Mouse (Mus musculus) embryo, embryonic 10.5 days (tissue): ENCODE data around the gene Add2.

ENCODE experiments used
- DNase-seq: peaks from one replicate; pipeline ENCODE4 v3.0.0-alpha.2; 2015; ENCODE audit warnings: low spot score

The Add2 gene

DNA sequence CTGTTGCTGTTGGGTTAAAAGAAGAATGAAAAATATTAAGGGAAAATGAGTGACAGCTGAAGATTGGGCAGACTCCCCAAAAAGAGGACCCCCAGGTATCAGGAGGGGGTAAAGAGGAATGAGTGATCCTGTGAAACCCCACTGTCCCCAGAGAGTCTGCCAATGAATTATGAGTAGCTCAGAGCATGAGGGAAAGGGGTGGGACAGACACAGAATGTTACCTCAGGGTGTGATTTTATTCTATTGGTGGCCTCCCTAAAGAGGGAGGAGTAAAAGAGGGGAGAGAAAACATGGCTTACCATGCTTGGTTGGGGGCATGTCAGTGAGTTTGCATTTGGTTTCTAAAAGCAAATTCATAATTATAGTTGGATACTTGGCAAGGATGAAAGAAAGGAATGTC, 50.8 kb downstream of the Add2 start:
- no peak for DNase-seq

DNA sequence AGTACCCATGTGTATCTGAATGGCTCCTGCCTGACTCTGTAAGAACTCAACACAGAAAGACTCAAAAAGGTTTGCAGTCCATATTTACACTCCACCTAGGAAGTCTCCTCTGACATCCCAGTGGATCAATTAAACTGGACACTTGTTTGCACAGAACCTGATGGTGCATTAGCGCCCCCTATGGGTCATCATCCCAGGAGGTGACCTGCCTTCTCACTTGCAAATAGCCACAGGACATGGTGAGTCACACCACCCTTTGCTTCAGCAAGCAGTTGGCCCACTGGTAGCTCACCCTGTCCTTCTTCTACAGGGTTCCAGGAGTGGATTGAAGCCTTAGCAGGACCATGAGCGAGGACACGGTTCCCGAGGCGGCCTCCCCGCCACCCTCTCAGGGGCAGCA, 57.0 kb downstream of the Add2 start:
- peak; percentile 78 for DNase-seq

DNA sequence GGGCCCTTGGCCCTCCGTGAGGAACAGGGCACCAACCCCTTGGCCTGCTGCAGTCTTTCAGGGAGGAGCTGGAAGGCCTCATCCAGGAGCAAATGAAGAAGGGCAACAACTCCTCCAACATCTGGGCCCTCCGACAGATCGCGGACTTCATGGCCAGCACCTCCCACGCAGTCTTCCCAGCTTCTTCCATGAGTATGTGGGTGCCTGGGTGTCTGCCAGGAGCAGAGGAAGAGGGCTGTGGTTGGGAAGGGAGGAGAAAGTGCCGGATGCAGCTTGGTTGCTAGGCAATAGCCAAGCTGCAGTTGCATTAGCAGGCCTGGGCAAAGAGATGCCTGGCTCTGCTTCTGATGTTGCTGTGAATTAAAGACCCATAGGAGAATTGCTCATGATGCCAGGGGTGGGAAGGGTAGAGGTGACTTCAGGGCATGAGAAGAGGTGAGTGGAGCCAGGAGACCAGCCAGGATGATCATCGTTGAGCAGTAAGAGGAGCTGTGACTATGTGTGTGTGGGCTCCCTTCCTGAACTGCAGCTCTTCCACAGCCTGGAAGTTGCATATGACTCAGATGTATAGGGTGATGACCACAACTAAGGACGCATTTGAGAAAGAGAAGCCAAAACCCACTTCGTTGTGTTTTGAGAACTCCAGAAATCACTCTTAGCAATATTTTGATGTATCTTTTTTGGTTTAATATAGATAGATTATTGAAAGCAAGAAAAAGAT, 58.5 kb downstream of the Add2 start:
- DNase-seq = no peak

DNA sequence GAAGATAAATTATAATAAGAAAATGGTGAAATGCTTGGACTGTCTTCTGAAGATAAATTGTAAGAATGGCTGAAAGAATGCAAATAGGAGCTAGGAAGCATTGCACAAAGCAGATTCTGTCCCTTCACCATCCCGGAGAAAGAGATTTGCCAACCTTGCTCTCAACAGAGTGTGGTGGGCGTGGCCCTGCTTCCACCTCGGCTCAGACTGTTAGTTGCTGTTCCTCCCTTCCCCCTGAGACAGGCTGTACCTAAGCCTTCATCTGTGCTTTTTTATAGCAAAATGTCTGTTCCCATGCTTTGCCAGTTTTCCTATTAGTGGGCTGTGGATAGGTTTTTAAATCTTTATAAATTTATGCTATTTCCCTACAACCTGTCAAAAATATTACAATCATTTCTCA, 59.3 kb downstream of the Add2 start:
- no peak for DNase-seq

DNA sequence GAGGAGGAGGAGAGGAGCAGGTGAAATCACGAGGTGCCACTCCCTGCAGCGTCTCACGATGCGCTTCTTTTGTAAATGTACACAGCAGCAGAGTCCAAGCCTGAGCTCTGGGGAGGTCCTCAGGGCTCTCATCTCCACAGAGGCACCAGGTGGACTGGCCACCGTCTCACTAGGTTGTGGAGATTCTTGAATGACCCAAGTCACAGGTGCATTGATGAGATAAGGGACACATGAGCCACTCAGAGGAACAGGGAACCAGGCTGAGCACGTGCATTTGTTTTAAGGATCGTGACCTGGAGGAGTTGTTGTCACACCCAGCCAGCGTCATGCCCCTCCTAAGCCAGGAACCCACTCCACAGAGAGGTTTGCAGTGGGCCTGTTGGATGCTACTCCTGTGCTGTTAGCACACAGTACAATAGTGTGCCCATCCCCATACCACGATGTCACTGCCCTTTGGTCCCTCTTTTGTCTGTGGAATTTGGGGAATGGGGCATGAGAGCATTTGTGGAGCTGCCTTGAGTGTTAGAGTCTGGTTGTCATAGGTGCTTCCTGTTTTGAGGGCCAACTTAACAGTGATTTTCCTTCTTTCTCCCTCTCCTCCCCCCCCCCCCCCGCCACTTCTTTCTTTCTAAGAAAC, 65.8 kb downstream of the Add2 start:
- DNase-seq = no peak

DNA sequence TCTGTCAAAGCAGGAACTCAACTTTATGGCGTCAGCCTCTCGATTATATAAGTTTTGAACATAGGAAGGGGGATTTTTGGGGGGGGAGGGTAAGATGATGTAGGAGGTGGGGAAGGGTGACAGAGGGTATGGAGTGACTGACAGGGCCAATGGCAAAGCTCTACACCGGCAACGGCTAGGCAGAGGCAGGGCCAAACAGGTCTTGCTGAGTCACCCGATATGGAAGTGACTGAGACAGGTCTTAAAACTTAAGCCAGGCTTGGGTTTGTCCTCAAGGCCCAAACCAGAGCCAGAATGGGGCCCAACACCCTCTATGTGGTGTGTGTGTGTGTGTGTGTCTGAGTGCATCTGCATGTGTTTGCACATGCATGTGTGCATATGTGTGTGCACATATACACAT, 67.0 kb downstream of the Add2 start:
- DNase-seq = no peak

DNA sequence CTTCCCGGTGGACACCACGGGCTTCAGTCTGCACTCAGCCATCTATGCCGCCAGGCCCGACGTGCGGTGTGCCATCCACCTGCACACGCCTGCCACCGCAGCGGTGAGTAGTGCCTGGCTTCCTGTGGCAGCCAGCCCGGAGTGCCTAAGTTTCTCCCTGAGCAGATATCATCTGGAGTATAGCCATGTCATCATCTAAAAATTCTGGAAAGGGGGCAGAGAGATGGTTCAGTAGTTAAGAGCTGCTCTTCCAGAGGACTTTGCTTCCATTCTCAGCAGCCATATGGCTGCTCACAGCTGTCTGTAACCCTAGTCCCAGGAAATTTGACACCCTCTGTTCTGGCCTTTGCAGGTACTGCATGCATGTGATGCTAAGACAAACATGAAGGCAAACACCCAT, 68.3 kb downstream of the Add2 start:
- no peak for DNase-seq

DNA sequence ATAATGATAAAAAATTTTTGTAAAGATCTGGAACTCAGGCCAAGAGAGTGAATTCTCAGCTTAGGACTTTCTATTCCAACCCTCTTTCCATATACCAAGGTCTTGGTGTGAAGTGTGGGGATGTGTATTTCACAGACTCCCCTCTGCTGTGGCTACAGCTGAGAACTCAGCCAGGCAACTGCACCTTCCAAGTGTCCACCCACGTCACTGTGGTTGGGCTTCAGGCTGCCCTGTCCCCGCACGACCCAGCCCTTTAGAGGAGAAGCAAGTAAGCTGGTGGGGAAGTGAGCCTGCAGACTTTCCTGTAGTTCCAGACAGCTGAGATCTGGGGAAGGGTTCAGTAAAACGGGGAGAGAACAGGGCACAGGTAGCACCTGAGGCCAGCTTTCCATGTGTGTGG, 68.7 kb downstream of the Add2 start:
- DNase-seq = no peak

DNA sequence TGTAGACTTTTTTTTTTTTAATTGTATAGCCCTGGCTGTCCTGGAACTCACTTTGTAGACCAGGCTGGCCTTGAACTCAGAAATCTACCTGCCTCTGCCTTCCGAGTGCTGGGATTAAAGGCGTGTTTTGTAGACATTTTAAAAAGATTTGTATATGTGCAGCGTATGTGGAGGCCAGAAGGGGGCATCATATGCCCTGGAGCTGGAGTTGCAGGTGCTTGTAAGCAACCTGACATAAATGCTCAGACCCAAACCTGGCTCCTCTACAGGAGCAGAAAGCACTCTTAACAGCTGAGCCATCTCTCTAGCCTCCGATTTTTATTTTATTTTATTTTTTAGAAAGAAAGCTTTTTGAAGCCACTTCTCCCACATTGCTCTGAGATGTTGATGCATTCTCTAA, 70.5 kb downstream of the Add2 start:
- DNase-seq = no peak

DNA sequence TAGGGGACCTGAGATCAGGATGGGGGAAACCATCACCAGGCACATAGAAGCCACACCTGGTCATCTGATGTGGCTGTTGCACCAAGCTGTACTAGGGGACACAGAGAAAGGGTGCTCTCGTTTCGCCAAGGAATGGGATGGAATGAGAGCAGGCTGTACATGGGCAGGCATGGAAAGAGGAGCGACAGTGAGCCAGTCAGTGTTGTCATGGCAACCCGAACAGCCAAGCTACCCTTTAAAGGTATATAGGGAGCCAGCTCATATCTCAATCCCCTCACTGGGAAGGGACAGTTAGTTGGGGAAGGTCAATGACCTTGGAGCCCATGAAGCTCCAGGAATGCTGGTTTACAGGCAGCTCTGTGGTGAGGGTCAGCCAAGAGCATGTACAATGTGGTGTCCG, 73.0 kb downstream of the Add2 start:
- no peak for DNase-seq

DNA sequence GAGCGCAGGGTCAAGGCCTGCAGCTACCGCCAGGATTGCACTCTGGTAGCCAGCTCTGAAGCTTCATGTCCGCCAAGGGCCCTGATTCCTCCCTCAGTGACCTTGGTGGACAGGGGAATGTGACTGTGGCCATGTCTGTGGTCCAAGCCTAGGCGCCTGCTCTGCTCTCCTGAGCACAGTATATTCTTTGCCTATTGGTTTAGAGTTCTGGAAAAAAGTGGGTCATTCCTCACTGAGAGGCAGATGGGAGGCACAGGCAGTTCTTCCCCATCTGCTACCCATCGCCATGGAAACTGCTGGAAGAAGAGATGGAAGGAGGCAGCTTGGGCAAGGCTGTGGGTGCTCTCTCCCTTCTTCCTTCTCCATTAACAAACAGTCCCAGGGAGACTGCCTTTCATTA, 74.4 kb downstream of the Add2 start:
- DNase-seq = no peak

DNA sequence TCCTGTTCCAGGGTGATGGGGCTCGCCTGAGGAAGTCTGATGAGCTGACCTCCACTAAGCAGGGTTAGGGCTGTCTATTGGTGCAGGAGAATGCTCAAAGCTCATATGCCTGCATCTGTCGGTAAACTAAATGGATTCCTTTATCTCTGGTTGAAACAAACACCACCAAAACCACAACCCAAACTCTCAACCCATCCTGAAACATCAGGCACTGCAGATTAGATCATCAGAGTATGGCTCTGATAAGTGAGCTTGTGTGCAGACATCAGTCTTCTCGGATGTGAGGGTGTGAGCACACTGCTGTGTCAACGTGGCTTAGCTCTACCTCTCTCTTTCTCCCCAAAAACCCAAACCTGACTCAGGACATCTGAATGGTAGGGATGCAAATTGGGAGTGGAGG, 75.1 kb downstream of the Add2 start:
- DNase-seq = no peak

DNA sequence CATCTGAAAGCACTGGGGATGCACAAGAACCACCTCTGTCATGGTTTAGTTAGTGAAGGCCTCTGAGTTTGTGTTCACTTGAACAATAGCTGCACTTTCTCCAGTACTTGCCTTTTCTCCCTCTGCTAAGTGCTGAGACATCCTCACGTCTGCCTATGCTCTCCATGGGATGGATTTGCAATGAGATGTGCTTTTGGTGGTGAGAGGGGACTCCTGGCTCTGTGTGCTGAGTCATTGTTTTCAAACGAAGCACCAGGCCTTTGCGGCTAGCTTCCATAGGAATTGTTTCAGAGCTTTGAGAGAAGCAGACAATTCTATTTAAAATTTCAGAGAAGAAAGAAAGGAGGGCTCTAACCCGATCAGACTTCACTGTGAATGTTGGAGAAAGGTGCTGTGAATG, 76.2 kb downstream of the Add2 start:
- DNase-seq = no peak

DNA sequence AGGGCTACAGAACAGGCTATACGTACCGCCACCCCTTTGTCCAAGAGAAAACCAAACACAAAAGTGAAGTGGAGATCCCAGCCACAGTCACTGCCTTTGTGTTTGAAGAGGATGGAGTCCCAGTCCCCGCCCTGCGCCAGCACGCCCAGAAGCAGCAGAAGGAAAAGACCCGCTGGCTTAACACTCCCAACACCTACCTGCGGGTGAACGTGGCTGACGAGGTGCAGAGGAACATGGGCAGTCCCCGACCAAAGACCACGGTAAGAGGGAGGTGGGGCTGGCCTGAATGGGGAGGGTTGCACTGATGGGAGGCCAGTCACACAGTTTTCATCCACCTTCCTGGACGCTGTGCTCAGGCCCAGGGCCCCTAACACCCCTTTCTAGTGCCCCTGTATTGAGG, 77.6 kb downstream of the Add2 start:
- no peak for DNase-seq

DNA sequence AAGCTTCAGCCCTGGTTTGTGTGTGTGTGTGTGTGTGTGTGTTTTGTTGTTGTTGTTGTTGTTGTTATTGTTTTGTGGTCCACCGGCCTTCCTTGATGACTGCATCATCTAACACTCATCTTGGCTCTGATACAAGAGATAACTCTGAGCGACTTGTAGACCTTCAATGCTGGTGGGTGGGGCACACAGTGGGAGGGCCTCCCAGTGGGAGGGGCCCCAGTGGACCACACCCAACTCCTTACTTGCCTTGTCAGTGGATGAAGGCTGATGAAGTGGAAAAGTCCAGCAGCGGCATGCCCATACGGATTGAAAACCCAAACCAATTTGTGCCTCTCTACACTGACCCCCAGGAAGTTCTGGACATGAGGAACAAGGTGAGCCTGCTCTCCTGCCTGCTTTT, 78.6 kb downstream of the Add2 start:
- no peak for DNase-seq

DNA sequence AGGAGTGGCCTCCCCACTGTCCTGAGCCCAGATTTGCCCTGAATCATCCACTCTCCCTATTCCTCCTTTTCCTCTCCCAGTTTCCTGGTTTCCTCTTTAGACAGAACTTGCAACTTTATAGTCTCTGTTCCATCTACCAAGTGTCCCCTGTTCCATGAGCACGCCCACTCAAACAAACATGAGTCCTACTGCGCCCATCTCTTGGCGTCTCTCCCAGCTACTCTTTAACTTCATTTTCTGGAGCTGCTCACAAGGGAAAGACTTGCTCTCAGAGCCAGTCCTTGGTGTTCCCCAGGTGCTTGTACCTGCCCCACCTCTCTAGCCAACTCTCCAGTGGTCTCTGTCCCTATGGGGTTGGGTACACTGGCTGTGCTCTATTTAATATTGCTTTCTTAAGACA, 87.4 kb downstream of the Add2 start:
- no peak for DNase-seq

DNA sequence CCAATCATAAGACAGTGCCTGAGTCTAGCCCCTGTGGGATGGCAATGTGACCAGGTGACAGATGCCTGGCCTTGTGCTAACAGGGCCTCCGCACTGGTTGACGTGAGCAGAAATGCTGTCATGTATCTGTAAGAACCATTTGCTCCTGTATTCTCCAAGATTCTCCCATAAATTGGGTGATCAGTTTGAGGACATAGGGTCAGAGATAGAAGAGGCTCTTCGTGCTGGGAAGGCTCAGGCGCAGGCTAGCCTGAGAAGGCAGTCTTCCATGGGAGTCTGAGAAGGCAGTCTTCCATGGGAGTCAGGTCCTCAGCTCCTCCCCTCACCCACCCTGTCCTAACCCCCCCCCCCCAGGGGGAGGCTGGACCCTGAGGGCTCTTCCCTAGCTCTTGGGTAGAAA, 94.6 kb downstream of the Add2 start:
- no peak for DNase-seq

DNA sequence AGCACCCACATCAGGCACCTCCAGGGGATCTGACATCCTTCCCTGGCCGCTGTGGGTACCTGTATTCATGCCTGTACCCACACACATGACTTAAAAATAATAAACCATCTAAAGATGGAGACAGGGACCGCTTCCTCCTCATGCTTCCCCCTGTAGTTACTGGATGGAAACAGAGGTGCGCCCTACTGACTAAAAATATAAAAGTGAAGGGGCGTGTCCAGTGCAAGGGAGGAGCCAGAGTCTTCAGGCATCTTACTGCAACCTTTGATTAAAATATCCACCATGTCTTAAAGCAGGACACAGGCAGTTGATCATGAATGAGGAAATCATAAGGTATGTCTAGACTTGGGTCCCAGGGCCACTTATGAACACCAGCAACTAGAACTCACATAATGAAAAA, 97.3 kb downstream of the Add2 start:
- DNase-seq = no peak

DNA sequence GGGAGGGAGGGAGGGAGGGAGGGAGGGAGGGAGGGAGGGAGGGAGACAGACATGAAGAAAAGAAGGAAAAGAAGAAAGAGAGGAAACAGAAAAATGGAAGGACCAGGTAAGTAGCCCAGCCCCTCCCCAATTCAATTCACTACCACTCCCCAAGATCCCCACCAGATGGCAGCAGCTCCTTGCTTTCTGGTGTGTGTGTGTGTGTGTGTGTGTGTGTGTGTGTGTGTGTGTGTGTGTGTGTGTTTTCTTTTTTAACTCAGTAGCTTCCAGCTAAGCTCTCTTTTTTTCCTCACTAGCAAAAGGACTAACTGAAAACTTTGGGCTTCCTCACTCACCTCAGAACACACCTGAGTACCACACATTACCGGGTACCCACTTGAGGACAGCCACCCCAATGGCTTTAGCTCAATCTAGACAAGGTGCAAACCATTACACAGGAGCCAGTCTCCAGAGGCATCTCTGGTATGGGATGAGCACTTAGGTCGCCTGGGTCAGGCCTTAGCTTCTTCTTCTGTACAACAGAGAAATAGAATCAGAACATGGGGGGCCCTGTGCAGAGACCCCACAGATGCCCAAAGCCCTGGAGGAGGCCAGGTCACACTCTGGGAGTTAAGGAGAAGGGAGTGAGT, 98.6 kb downstream of the Add2 start:
- peak; percentile 78 for DNase-seq

DNA sequence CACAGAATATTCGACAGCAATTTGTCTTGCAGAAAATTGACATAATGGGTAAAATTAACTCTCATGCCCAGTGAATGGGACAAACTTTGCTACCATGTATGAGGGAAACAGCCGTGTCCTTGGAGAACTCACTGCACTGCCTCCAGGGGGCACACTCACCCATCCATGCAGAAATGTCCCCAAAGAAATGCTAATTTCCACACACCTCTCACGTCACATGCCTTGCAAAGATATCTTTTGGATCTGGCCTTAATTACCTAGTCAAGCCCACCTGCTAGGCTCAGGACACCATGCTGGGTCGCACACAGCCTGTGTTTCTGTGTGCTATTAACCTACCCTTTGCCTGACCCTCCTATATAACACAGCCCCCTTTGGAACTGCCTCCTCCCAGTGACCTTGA, 100.0 kb downstream of the Add2 start:
- peak; percentile 34 for DNase-seq

DNA sequence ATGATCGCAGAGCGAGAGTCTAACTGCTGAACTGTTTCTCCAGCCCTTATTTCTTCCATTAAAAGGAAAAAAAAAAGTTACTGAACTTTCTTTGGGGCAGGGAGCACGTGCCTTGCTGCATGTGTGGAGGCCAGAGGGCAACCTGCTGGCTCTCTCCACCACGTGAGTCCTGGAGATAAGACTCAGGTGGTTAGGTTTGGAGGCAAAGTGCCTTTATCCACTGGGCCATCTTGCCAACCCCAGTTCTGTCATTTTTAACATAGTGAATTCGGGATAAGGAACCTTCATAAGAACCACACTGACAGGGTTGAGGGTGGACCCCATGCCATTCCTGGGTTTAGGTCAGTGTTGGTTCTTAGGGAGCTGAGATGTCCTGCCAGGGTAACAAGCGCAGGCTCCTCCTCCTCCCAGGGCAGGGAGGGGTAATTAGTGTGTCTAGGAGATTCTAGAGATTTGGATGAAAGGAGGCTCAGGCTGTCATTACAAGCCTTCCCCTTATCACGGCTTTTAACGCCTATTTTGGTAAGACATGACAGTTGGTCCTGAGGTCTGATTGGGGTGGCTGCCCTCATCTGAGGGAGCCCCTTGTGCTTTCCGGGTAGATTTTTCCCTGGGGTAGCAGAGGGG, 101.5 kb downstream of the Add2 start:
- no peak for DNase-seq

DNA sequence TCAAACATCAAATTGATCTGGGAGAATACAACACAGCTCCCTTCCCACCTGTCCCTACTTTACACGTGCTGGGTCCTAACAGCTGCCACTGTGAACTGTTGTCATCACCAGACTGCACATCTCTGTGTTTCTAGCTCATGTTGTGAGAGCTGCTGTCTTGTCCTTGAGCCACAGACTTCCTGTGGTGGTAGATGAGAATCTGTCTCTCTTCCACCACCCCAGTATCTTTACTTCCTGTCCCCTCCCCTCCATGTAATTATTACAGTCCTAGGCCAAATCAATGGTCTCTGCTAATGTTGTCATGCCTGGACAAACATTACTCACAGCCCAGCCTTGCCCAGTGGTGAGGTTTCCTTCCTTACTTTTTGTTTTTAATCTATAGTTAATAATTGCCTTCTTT, 105.4 kb downstream of the Add2 start:
- no peak for DNase-seq

DNA sequence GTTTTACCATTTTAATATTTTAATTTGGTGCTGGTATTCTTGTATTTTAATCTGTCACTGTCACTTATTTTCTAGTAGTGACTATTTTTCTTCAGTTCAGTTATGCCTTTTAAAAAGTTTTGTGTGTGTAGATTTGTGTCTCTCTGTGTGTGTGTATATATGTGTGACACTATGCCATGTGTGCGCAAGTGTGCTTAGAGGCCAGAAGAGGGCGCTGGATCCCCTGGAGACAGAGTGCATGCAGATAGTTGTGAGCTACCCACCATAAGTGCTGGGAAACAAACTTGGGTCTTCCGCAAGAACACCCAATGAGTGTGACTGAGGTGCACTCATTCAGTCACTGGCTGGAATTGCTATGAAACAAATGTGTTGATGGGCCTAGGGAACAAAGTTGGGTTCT, 107.7 kb downstream of the Add2 start:
- DNase-seq = no peak
